Mouse (Mus musculus) CH12.LX (cell line): ENCODE measurements around the gene Nutm1.

Experiments used
- CTCF ChIP-seq, 2 experiments: IDR thresholded peaks in 1 of 2; conservative IDR thresholded peaks in 1 of 2; 2 replicates each; pipeline ENCODE4 v1.5.1; 2011 to 2012; ENCODE audit warnings: low read depth in 2 of 2, low read length in 2 of 2, improper control_type of control experiment in 1 of 2, inconsistent platforms in 1 of 2, mild to moderate bottlenecking in 1 of 2, moderate library complexity in 1 of 2
- USF2 ChIP-seq: conservative IDR thresholded peaks from 2 replicates; pipeline ENCODE4 v1.6.1; 2011; ENCODE audit warnings: low read depth, low read length, improper control_type of control experiment
- ZNF384 ChIP-seq: IDR thresholded peaks from 2 replicates; pipeline ENCODE4 v1.6.1; 2012; ENCODE audit warnings: low read depth, low read length, improper control_type of control experiment, inconsistent platforms

DNA sequence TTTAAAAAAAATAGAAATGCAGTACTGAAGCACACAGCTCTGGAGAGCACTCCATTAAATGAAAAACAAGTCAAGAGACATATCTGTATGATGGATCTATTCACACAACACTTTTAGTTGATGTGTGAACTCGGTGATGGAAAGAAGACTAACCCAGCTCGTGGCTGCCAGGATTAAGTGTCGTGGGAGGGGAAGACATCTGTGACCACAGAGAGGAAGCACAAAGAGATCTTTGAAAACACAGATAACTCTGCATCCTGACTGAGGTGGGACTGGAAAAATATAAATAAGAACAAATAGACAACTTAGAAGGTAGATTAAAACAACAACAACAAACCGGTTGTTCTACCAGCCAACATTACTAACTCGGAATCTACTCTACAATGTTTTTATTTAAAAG, 36.5 kb downstream of the Nutm1 start:
- TF ChIP-seq USF2 = no peak
- no peak for TF ChIP-seq CTCF (conservative IDR thresholded peaks at IDR 0.05 in 1 of 2, IDR thresholded peaks at IDR 0.05 in 1 of 2; ENCODE audit: low read depth in 2 of 2, low read length in 2 of 2)
- no peak for TF ChIP-seq ZNF384
